Mouse (Mus musculus): ENCODE measurements at regions not wholly inside any gene's neighbourhood (a gene's known extent, or its start where the extent isn't known, plus 50 kb on each side); places are given as distances from the start of the nearest gene placed in this dataset.

GRCm38 (mm10) chr2:166348654-166349053 is 193.2 kb upstream of the Sulf2 start:
- DNase-seq (ENCODE audit: low read depth), result no peak
- TF ChIP-seq CTCF (IDR thresholded peaks at IDR 0.05; ENCODE audit: borderline replicate concordance, extremely low read depth, insufficient read depth, insufficient read length) (no peak), POLR2A (IDR thresholded peaks at IDR 0.05; ENCODE audit: borderline replicate concordance, extremely low read depth, insufficient read depth, insufficient read length, poor library complexity, severe bottlenecking) (no peak)

- peak; percentile 94 for DNase-seq (ENCODE audit: low read depth)
- TF ChIP-seq POLR2A (IDR thresholded peaks at IDR 0.05; ENCODE audit: borderline replicate concordance, extremely low read depth, insufficient read depth, insufficient read length, poor library complexity, severe bottlenecking) (no peak), CTCF (IDR thresholded peaks at IDR 0.05; ENCODE audit: borderline replicate concordance, extremely low read depth, insufficient read depth, insufficient read length) (no peak)
Measured at GRCm38 (mm10) chr2:166346421-166347182, 191.1 kb upstream of the Sulf2 start.

- TF ChIP-seq CTCF (IDR thresholded peaks at IDR 0.05; ENCODE audit: borderline replicate concordance, extremely low read depth, insufficient read depth, insufficient read length) (no peak), POLR2A (IDR thresholded peaks at IDR 0.05; ENCODE audit: borderline replicate concordance, extremely low read depth, insufficient read depth, insufficient read length, poor library complexity, severe bottlenecking) (no peak)
- peak; percentile 65 for DNase-seq (ENCODE audit: low read depth)
Measured at GRCm38 (mm10) chr2:166343551-166344340, 188.3 kb upstream of the Sulf2 start.

- DNase-seq (ENCODE audit: low read depth), result peak; percentile 92
- TF ChIP-seq POLR2A (IDR thresholded peaks at IDR 0.05; ENCODE audit: borderline replicate concordance, extremely low read depth, insufficient read depth, insufficient read length, poor library complexity, severe bottlenecking) (no peak), CTCF (IDR thresholded peaks at IDR 0.05; ENCODE audit: borderline replicate concordance, extremely low read depth, insufficient read depth, insufficient read length) (no peak)
Measured at GRCm38 (mm10) chr2:166342407-166342806, 186.9 kb upstream of the Sulf2 start.

- no peak for TF ChIP-seq CTCF (IDR thresholded peaks at IDR 0.05; ENCODE audit: borderline replicate concordance, extremely low read depth, insufficient read depth, insufficient read length)
- TF ChIP-seq POLR2A (IDR thresholded peaks at IDR 0.05; ENCODE audit: borderline replicate concordance, extremely low read depth, insufficient read depth, insufficient read length, poor library complexity, severe bottlenecking), result no peak
- DNase-seq (ENCODE audit: low read depth), result no peak
Measured at GRCm38 (mm10) chr2:166340196-166340595, 184.7 kb upstream of the Sulf2 start.

GRCm38 (mm10) chr2:166339427-166339826 is 184.0 kb upstream of the Sulf2 start:
- TF ChIP-seq POLR2A (IDR thresholded peaks at IDR 0.05; ENCODE audit: borderline replicate concordance, extremely low read depth, insufficient read depth, insufficient read length, poor library complexity, severe bottlenecking) (no peak), CTCF (IDR thresholded peaks at IDR 0.05; ENCODE audit: borderline replicate concordance, extremely low read depth, insufficient read depth, insufficient read length) (peak; percentile 43)
- no peak for DNase-seq (ENCODE audit: low read depth)

- DNase-seq (ENCODE audit: low read depth), result peak; percentile 62
- TF ChIP-seq CTCF (IDR thresholded peaks at IDR 0.05; ENCODE audit: borderline replicate concordance, extremely low read depth, insufficient read depth, insufficient read length) (peak; percentile 25; the same call in 1 of the 2 replicates), POLR2A (IDR thresholded peaks at IDR 0.05; ENCODE audit: borderline replicate concordance, extremely low read depth, insufficient read depth, insufficient read length, poor library complexity, severe bottlenecking) (no peak)
Measured at GRCm38 (mm10) chr2:166338396-166339085, 183.1 kb upstream of the Sulf2 start.

GRCm38 (mm10) chr2:166337666-166338065 is 182.2 kb upstream of the Sulf2 start:
- no peak for DNase-seq (ENCODE audit: low read depth)
- TF ChIP-seq POLR2A (IDR thresholded peaks at IDR 0.05; ENCODE audit: borderline replicate concordance, extremely low read depth, insufficient read depth, insufficient read length, poor library complexity, severe bottlenecking), result no peak
- no peak for TF ChIP-seq CTCF (IDR thresholded peaks at IDR 0.05; ENCODE audit: borderline replicate concordance, extremely low read depth, insufficient read depth, insufficient read length)

GRCm38 (mm10) chr2:166335702-166336101 is 180.2 kb upstream of the Sulf2 start:
- DNase-seq (ENCODE audit: low read depth), result no peak
- TF ChIP-seq POLR2A (IDR thresholded peaks at IDR 0.05; ENCODE audit: borderline replicate concordance, extremely low read depth, insufficient read depth, insufficient read length, poor library complexity, severe bottlenecking) (no peak), CTCF (IDR thresholded peaks at IDR 0.05; ENCODE audit: borderline replicate concordance, extremely low read depth, insufficient read depth, insufficient read length) (no peak)

GRCm38 (mm10) chr2:166334559-166334958 is 179.1 kb upstream of the Sulf2 start:
- DNase-seq (ENCODE audit: low read depth), result no peak

GRCm38 (mm10) chr2:166333818-166334217 is 178.4 kb upstream of the Sulf2 start:
- DNase-seq (ENCODE audit: low read depth), result no peak
- TF ChIP-seq POLR2A (IDR thresholded peaks at IDR 0.05; ENCODE audit: borderline replicate concordance, extremely low read depth, insufficient read depth, insufficient read length, poor library complexity, severe bottlenecking) (no peak), CTCF (IDR thresholded peaks at IDR 0.05; ENCODE audit: borderline replicate concordance, extremely low read depth, insufficient read depth, insufficient read length) (no peak)

More at GRCm38 (mm10) chr2:166334559-166334958, 179.1 kb upstream of the Sulf2 start:
- TF ChIP-seq POLR2A (IDR thresholded peaks at IDR 0.05; ENCODE audit: borderline replicate concordance, extremely low read depth, insufficient read depth, insufficient read length, poor library complexity, severe bottlenecking) (no peak), CTCF (IDR thresholded peaks at IDR 0.05; ENCODE audit: borderline replicate concordance, extremely low read depth, insufficient read depth, insufficient read length) (no peak)

All from brain, embryonic 14.5 days (tissue).